Comparison of ENCODE assay signal across 8 mouse cellular contexts in genomic region chrX:135795591-135796304, GRCm38 (mm10). TPM values are rescaled to one million over a fixed set of nuclear protein-coding genes. Genes with fewer than 3 reads are reported as not detected.
A peak's percentile ranks its signal among the peaks of the same experiment; 100 is the strongest.
DNase-seq lines count a peak whose midpoint lies in the region; ATAC-seq lines count a peak whose summit lies in the region.
"Not testable (repeated sequence)": the region's sequence is repeated elsewhere in the genome, so short reads cannot be mapped to it uniquely, and the experiment has no call there.

No protein-coding gene starts in this region.

- peak overlapping the region; percentile 68 for H3K9ac ChIP-seq in hindbrain, embryonic 15.5 days
- peak overlapping the region; percentile 63 for H3K9ac ChIP-seq in neural tube, embryonic 14.5 days (replicated peaks; ENCODE audit: low read depth, low read length)

- peak overlapping the region; percentile 85 for H3K27ac ChIP-seq in hindbrain, embryonic 15.5 days (replicated peaks)
- H3K27ac ChIP-seq in neural tube, embryonic 14.5 days (ENCODE audit: low read depth, low read length): peak overlapping the region; percentile 79

- not testable (repeated sequence) for H3K36me3 ChIP-seq in hindbrain, embryonic 15.5 days; neural tube, embryonic 14.5 days (ENCODE audit: control insufficient read depth, insufficient read depth, low read length)

- DNase-seq in R1 (ENCODE audit: low read depth, low spot score): peak; percentile 86
- DNase-seq in cerebellum, postnatal 14 days: peak; percentile 68 to 73
- peak; percentile 60 to 63 for DNase-seq in frontal cortex, postnatal 14 days (ENCODE audit: low spot score in 2 of 2)
- DNase-seq in layer of hippocampus, postnatal 10 days (ENCODE audit: low spot score in 2 of 2): peak; percentile 66 to 78
- DNase-seq in lung, adult 18-20 months: peak; percentile 12 to 29
- DNase-seq in testis, postnatal 14 days (ENCODE audit: low spot score): peak; percentile 60

- peak overlapping the region; percentile 53 for H3K4me2 ChIP-seq in hindbrain, embryonic 15.5 days
- peak overlapping the region; percentile 20; the same call in 1 of the 2 replicates for H3K4me2 ChIP-seq in neural tube, embryonic 14.5 days (ENCODE audit: low read depth, low read length)

- peak; percentile 93 for ATAC-seq in hindbrain, embryonic 15.5 days (ENCODE audit: low FRiP score, low read depth)
- ATAC-seq in neural tube, embryonic 14.5 days (ENCODE audit: low read depth): peak; percentile 93

- H3K4me3 ChIP-seq in hindbrain, embryonic 15.5 days: peak overlapping the region; percentile 62
- peak overlapping the region; percentile 52 for H3K4me3 ChIP-seq in neural tube, embryonic 14.5 days (ENCODE audit: low read depth, low read length)

- not testable (repeated sequence) for H3K9me3 ChIP-seq in hindbrain, embryonic 15.5 days; neural tube, embryonic 14.5 days (ENCODE audit: control insufficient read depth, low read length)

- WGBS in hindbrain, embryonic 15.5 days: 14% methylated on average over 24 of the region's 27 CpGs
- WGBS in neural tube, embryonic 14.5 days: 17% methylated on average over 24 of the region's 27 CpGs

- not testable (repeated sequence) for H3K27me3 ChIP-seq in hindbrain, embryonic 15.5 days; neural tube, embryonic 14.5 days (ENCODE audit: control insufficient read depth, insufficient read depth, low read length)

- not testable (repeated sequence) for H3K4me1 ChIP-seq in hindbrain, embryonic 15.5 days (replicated peaks); neural tube, embryonic 14.5 days (ENCODE audit: control insufficient read depth, insufficient read depth, low read length)

RNA-seq across cellular contexts. Expression of gene Bhlhb9, which starts 1.6 kb away (rescaled TPM):
- 114 and 115 TPM in 2 replicates for polyA plus RNA-seq in hindbrain, embryonic 15.5 days (2015; fragmentation: Nextera tagmentation; extraction: Ambion mirVana)
- 10 to 100 TPM; 78.0 to 78.1 TPM for total RNA-seq in layer of hippocampus, postnatal 10 days (2021)
- polyA plus RNA-seq in neural tube, embryonic 14.5 days (2014; fragmentation: Nextera tagmentation; extraction: Ambion mirVana): 114 and 127 TPM in 2 replicates

RNA-seq across cellular contexts. Expression of gene Gprasp2, which starts 43.1 kb away (rescaled TPM):
- polyA plus RNA-seq in hindbrain, embryonic 15.5 days (2015; fragmentation: Nextera tagmentation; extraction: Ambion mirVana): 193 and 215 TPM in 2 replicates
- total RNA-seq in layer of hippocampus, postnatal 10 days (2021): 100 to 1,000 TPM; 151 to 199 TPM
- 183 and 196 TPM in 2 replicates for polyA plus RNA-seq in neural tube, embryonic 14.5 days (2014; fragmentation: Nextera tagmentation; extraction: Ambion mirVana)

RNA-seq across cellular contexts. Expression of gene Armcx5, which starts 53.2 kb away (rescaled TPM):
- polyA plus RNA-seq in hindbrain, embryonic 15.5 days (2015; fragmentation: Nextera tagmentation; extraction: Ambion mirVana): 11.2 and 12.4 TPM in 2 replicates
- 10 to 100 TPM; 29.8 to 32.9 TPM for total RNA-seq in layer of hippocampus, postnatal 10 days (2021)
- 10.3 and 11.2 TPM in 2 replicates for polyA plus RNA-seq in neural tube, embryonic 14.5 days (2014; fragmentation: Nextera tagmentation; extraction: Ambion mirVana)

RNA-seq across cellular contexts. Expression of gene Gprasp1, which starts 53.2 kb away (rescaled TPM):
- polyA plus RNA-seq in hindbrain, embryonic 15.5 days (2015; fragmentation: Nextera tagmentation; extraction: Ambion mirVana): 224 and 227 TPM in 2 replicates
- total RNA-seq in layer of hippocampus, postnatal 10 days (2021): 100 to 1,000 TPM; 326 to 346 TPM
- polyA plus RNA-seq in neural tube, embryonic 14.5 days (2014; fragmentation: Nextera tagmentation; extraction: Ambion mirVana): 229 and 270 TPM in 2 replicates

Comparison
In these comparisons a context has a peak if more than half of its experiments do, and no peak if none do; other contexts are left out.
1. Peak in every context shown above with its lines: DNase-seq, ATAC-seq, H3K4me3 ChIP-seq and H3K27ac ChIP-seq.
2. DNase-seq: peak in every context shown above with its lines; median percentile 86 in R1; 72 in layer of hippocampus, postnatal 10 days; 70 in cerebellum, postnatal 14 days; 62 in frontal cortex, postnatal 14 days; 60 in testis, postnatal 14 days; 20 in lung, adult 18-20 months.